9 mouse cellular contexts compared by ENCODE assay signal in genomic region chr8:122331134-122331523, GRCm38 (mm10). TPM values are rescaled to one million over a fixed set of nuclear protein-coding genes. Genes with fewer than 3 reads are reported as not detected.
A peak's percentile ranks its signal among the peaks of the same experiment; 100 is the strongest.
DNase-seq lines count a peak whose midpoint lies in the region; ATAC-seq and TF ChIP-seq lines count a peak whose summit lies in the region.
"Had no signal": no experiment of that assay in that cellular context is flagged by ENCODE, and none has a peak within 500 bp of the region (broad histone marks: within the 10 kb centered on the region; RNA-seq: fewer than 3 reads in every experiment).

No protein-coding gene starts in this region.

- H3K36me3 ChIP-seq in heart, postnatal 0 days (replicated peaks; ENCODE audit: control insufficient read depth, insufficient read depth, low read length), result peaks cover 34% of the 10 kb centered on the region
- no peaks in the 10 kb centered on the region for H3K36me3 ChIP-seq in midbrain, embryonic 14.5 days (ENCODE audit: control insufficient read depth, insufficient read depth, low read length)

- ATAC-seq in heart, postnatal 0 days (ENCODE audit: insufficient read depth, low read depth), result peak; percentile 30
- ATAC-seq in midbrain, embryonic 14.5 days (ENCODE audit: low FRiP score, low TSS enrichment), result no peak
- no peak for ATAC-seq in frontal cortex, adult (ENCODE audit: low TSS enrichment)

- H3K27ac ChIP-seq in heart, postnatal 0 days (ENCODE audit: low read depth), result peak overlapping the region; percentile 62
- peak overlapping the region; percentile 55; the same call in 1 of the 2 replicates for H3K27ac ChIP-seq in midbrain, embryonic 14.5 days (replicated peaks; ENCODE audit: low read depth, low read length)

- WGBS in heart, postnatal 0 days, result 43% methylated on average over 3 of the region's 3 CpGs
- WGBS in midbrain, embryonic 14.5 days, result 58% methylated on average over 3 of the region's 3 CpGs

- H3K9me3 ChIP-seq in heart, postnatal 0 days (replicated peaks; ENCODE audit: control insufficient read depth, low read length), result no peaks in the 10 kb centered on the region
- H3K9me3 ChIP-seq in midbrain, embryonic 14.5 days (ENCODE audit: control insufficient read depth, low read length), result no peaks in the 10 kb centered on the region

- H3K4me2 ChIP-seq in heart, postnatal 0 days (ENCODE audit: low read depth, low read length), result no peak overlapping the region
- H3K4me2 ChIP-seq in midbrain, embryonic 14.5 days (ENCODE audit: low read length), result no peak overlapping the region

- peak; percentile 29 to 43 for DNase-seq in thymus, postnatal 36 days
- no peak for DNase-seq in thymus, postnatal 0 days (ENCODE audit: low spot score)
- peak; percentile 47 for DNase-seq in heart, postnatal 0 days (ENCODE audit: low spot score)
- DNase-seq in kidney, postnatal 4 days, result peak; percentile 78 to 87
- no peak for DNase-seq in midbrain, embryonic 14.5 days
- DNase-seq in layer of hippocampus, adult 9-10 months (ENCODE audit: low spot score), result no peak
- no peak for DNase-seq in cerebellum, adult 11 months

- H3K4me1 ChIP-seq in heart, postnatal 0 days (ENCODE audit: control insufficient read depth, insufficient read depth), result peaks cover 21% of the 10 kb centered on the region
- peaks cover 31% of the 10 kb centered on the region for H3K4me1 ChIP-seq in midbrain, embryonic 14.5 days (ENCODE audit: control insufficient read depth, insufficient read depth, low read length)

- no peak overlapping the region for H3K9ac ChIP-seq in heart, postnatal 0 days (replicated peaks; ENCODE audit: low read depth, low read length)
- no peak overlapping the region for H3K9ac ChIP-seq in midbrain, embryonic 14.5 days (replicated peaks; ENCODE audit: low read length)

- no peak for TF ChIP-seq CTCF in heart, postnatal 0 days (IDR thresholded peaks at IDR 0.05; ENCODE audit: low read depth)

- H3K27me3 ChIP-seq in heart, postnatal 0 days (ENCODE audit: control insufficient read depth, insufficient read depth, low read length), result no peaks in the 10 kb centered on the region
- H3K27me3 ChIP-seq in midbrain, embryonic 14.5 days (ENCODE audit: control insufficient read depth, insufficient read depth, low read length), result peaks cover 21% of the 10 kb centered on the region

- TF ChIP-seq EP300 in heart, postnatal 0 days (IDR thresholded peaks at IDR 0.05; ENCODE audit: low read depth), result no peak

- no peak overlapping the region for H3K4me3 ChIP-seq in heart, postnatal 0 days (ENCODE audit: low read depth, low read length)
- H3K4me3 ChIP-seq in midbrain, embryonic 14.5 days (replicated peaks; ENCODE audit: low read depth, low read length), result no peak overlapping the region

RNA-seq across cellular contexts. Expression of gene Trhr2, which starts 29.4 kb away (rescaled TPM):
- polyA plus RNA-seq in thymus, postnatal 0 days (2015; fragmentation: Nextera tagmentation; extraction: Ambion mirVana), result not detected in 2 replicates
- total RNA-seq in heart, postnatal 0 days (2014; rRNA removed; ENCODE audit: low replicate concordance), result not detected in 2 replicates
- polyA plus RNA-seq in heart, postnatal 0 days (2015; fragmentation: Nextera tagmentation; extraction: Ambion mirVana), result not detected in 2 replicates
- not detected in 2 replicates for polyA plus RNA-seq in midbrain, embryonic 14.5 days (2014; fragmentation: Nextera tagmentation; extraction: Ambion mirVana)
- polyA plus RNA-seq: intestine, embryonic 14.5 days had no signal

RNA-seq across cellular contexts. Expression of gene Zc3h18, which starts 45.3 kb away (rescaled TPM):
- polyA plus RNA-seq in thymus, postnatal 0 days (2015; fragmentation: Nextera tagmentation; extraction: Ambion mirVana), result 41.0 and 41.7 TPM in 2 replicates
- total RNA-seq in heart, postnatal 0 days (2014; rRNA removed; ENCODE audit: low replicate concordance), result 8.4 and 23.1 TPM in 2 replicates
- polyA plus RNA-seq in heart, postnatal 0 days (2015; fragmentation: Nextera tagmentation; extraction: Ambion mirVana), result 13.9 and 14.4 TPM in 2 replicates
- polyA plus RNA-seq in midbrain, embryonic 14.5 days (2014; fragmentation: Nextera tagmentation; extraction: Ambion mirVana), result 22.4 and 27.9 TPM in 2 replicates

RNA-seq across cellular contexts. Expression of gene Zfpm1, which starts 49.2 kb away (rescaled TPM):
- 3.9 and 5.4 TPM in 2 replicates for polyA plus RNA-seq in thymus, postnatal 0 days (2015; fragmentation: Nextera tagmentation; extraction: Ambion mirVana)
- total RNA-seq in heart, postnatal 0 days (2014; rRNA removed; ENCODE audit: low replicate concordance), result 28.4 and 45.3 TPM in 2 replicates
- 2.3 and 2.5 TPM in 2 replicates for polyA plus RNA-seq in heart, postnatal 0 days (2015; fragmentation: Nextera tagmentation; extraction: Ambion mirVana)
- 2.3 TPM in 2 replicates for polyA plus RNA-seq in midbrain, embryonic 14.5 days (2014; fragmentation: Nextera tagmentation; extraction: Ambion mirVana)

Comparison
In these comparisons a context has a peak if more than half of its experiments do, and no peak if none do; other contexts are left out.
1. DNase-seq: peak in thymus, postnatal 36 days (2 of 2), heart, postnatal 0 days (single experiment) and kidney, postnatal 4 days (2 of 2); none in thymus, postnatal 0 days (single experiment), midbrain, embryonic 14.5 days (single experiment), layer of hippocampus, adult 9-10 months (single experiment) and cerebellum, adult 11 months (single experiment).